Comparison of ENCODE assay signal across 23 mouse cellular contexts in genomic region chr1:156590357-156590756, GRCm38 (mm10).
DNase-seq lines count a peak whose midpoint lies in the region; ATAC-seq lines count a peak whose summit lies in the region.
"Had no signal": no experiment of that assay in that cellular context is flagged by ENCODE, and none has a peak within 500 bp of the region (broad histone marks: within the 10 kb centered on the region; RNA-seq: fewer than 3 reads in every experiment).

No protein-coding gene starts in this region.

- no peak for ATAC-seq in cerebellum, adult (ENCODE audit: insufficient number of reproducible peaks, low FRiP score, low TSS enrichment)
- ATAC-seq: forebrain, embryonic 16.5 days; inflammation-experienced regulatory T-cells, adult 6 months had no signal

- peak; percentile 76 for DNase-seq in heart, adult 11 months
- no peak for DNase-seq in heart, adult 9 months (ENCODE audit: low spot score in 2 of 2)
- DNase-seq in NIH3T3 (ENCODE audit: low read depth): peak; percentile 22
- DNase-seq in fat pad, adult 2 months (ENCODE audit: extremely low read depth, low read depth, low spot score): peak; percentile 37
- DNase-seq in yolk sac, embryonic 10.5 days (ENCODE audit: low spot score): peak; percentile 9
- DNase-seq in thymus, postnatal 36 days: no peak
- DNase-seq: adrenal gland, adult 8-10 months; B cell, adult 2 months; cerebellum, adult 8-10 months; cerebellum, postnatal 25 days; gastrocnemius, adult 2 months; gastrocnemius, postnatal 36 days; kidney, adult 2 months; liver; lung, adult 2 months; lung, postnatal 14 days; retina, postnatal 1 day; right cerebral cortex, postnatal 14 days; thymus, adult 18-20 months; thymus, postnatal 25 days had no signal

Comparison
In these comparisons a context has a peak if more than half of its experiments do, and no peak if none do; other contexts are left out.
1. DNase-seq: peak in heart, adult 11 months (single experiment), NIH3T3 (single experiment), fat pad, adult 2 months (single experiment) and yolk sac, embryonic 10.5 days (single experiment); none in heart, adult 9 months (0 of 2) and thymus, postnatal 36 days (0 of 2).